Mouse (Mus musculus): ENCODE data around the gene Nrbp1.

DNA sequence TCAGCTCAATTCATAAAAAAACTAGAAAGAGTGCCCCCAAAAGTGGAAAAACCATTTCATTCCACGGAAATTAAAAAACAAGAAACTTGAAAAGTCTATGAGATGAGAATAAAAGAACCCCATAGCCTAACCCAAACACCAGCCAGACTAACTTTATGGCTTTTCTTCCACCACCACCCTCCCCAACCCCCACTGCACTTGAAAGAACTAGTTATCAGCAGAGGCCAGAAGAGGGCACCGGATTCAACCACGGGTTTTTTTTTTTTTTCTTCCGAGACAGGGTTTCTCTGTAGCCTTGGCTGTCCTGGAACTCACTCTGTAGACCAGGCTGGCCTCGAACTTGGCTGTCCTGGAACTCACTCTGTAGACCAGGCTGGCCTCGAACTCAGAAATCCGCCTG lies 22.4 kb upstream of the Nrbp1 start:
- TF ChIP-seq CTCF (IDR thresholded peaks at IDR 0.05; ENCODE audit: control insufficient read depth, insufficient read depth, low read length) (no peak), POLR2A (IDR thresholded peaks at IDR 0.05; ENCODE audit: borderline replicate concordance, control insufficient read depth, low read depth, low read length) (no peak)
